Comparison of ENCODE assay signal across 12 mouse cellular contexts in the genomic region with DNA sequence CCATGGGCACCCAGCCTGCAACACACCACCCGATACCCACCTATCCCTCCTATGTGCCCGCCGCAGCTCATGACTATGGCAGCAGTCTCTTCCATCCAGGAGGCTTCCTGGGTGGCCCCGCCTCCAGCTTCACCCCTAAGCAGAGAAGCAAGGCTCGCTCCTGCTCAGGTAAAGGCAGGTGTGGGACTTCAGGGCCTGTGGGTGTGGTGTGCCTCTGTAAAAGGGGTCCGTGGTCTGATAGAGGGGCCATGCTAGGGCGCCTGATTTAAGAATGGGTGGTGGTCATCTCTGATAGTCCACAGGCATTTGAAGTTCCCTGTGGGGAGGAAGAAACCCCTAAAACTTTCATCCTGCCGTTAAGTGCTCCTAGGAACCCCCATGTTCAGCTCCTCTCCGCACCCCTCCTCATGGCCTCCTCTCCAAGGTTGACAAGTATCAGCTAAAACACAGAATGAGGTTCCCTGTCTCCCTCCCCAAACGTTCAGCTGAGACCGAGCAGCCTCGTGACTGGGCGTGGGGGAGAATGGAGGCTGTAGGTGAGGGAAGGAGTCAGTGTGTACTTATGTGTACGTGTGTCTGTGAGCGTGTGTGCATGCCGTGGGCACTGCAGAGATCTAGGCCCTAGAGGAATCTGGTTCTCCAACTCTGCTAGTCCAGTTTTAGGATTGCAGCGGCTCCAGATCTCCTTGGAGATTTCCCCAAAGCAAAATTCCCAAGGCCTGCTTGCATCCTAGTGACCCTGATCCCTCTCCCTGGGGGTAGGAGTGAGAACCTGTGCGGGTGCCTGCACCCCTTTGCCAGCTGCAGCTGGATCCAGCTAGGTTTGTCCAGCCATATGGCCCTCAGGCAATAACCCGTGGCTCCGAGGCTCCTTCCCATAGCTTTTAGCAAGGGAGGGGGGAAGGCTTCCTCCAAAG. TPM values are rescaled to one million over a fixed set of nuclear protein-coding genes. Genes with fewer than 3 reads are reported as not detected.
A peak's percentile ranks its signal among the peaks of the same experiment; 100 is the strongest.
DNase-seq lines count a peak whose midpoint lies in the region; ATAC-seq lines count a peak whose summit lies in the region.
"Had no signal": no experiment of that assay in that cellular context is flagged by ENCODE, and none has a peak within 500 bp of the region (broad histone marks: within the 10 kb centered on the region; RNA-seq: fewer than 3 reads in every experiment).

No protein-coding gene starts in this region.

- no peak overlapping the region; the same call in 1 of the 2 replicates for H3K4me3 ChIP-seq in intestine, embryonic 15.5 days (replicated peaks)
- H3K4me3 ChIP-seq in intestine, embryonic 16.5 days (ENCODE audit: low read length): no peak overlapping the region
- H3K4me3 ChIP-seq in hindbrain, embryonic 10.5 days: peak overlapping the region; percentile 56
- H3K4me3 ChIP-seq in midbrain, embryonic 11.5 days (ENCODE audit: low read depth, low read length): peak overlapping the region; percentile 34

- H3K4me2 ChIP-seq in intestine, embryonic 15.5 days (replicated peaks): 0 out of 2 replicates have a peak overlapping the region, but pooled peaks have one; percentile 80
- no peak overlapping the region for H3K4me2 ChIP-seq in intestine, embryonic 16.5 days (ENCODE audit: low read depth, low read length)
- peak overlapping the region; percentile 57 for H3K4me2 ChIP-seq in midbrain, embryonic 11.5 days

- peaks cover 95% of the 10 kb centered on the region for H3K27me3 ChIP-seq in intestine, embryonic 15.5 days (replicated peaks)
- H3K27me3 ChIP-seq in intestine, embryonic 16.5 days (replicated peaks; ENCODE audit: control insufficient read depth, insufficient read depth, low read length): peaks cover 95% of the 10 kb centered on the region
- peaks cover 100% of the 10 kb centered on the region for H3K27me3 ChIP-seq in hindbrain, embryonic 10.5 days (ENCODE audit: insufficient read depth, poor library complexity, severe bottlenecking)
- H3K27me3 ChIP-seq in midbrain, embryonic 11.5 days (ENCODE audit: control insufficient read depth, insufficient read depth, low read length): peaks cover 97% of the 10 kb centered on the region

- peak; percentile 40 for DNase-seq in R1 (ENCODE audit: low read depth, low spot score)
- DNase-seq in hindbrain, embryonic 10.5 days (ENCODE audit: low spot score): peak; percentile 27
- peak; percentile 92 for DNase-seq in midbrain, embryonic 11.5 days (ENCODE audit: low spot score, missing footprints)
- no peak for DNase-seq in left cerebral cortex, postnatal 36 days (ENCODE audit: low spot score in 2 of 2)
- no peak for DNase-seq in cerebellum, adult 9-10 months
- DNase-seq in thymus, adult 18-20 months: no peak
- DNase-seq: cerebellum, adult 11 months had no signal

- no peak overlapping the region for H3K27ac ChIP-seq in intestine, embryonic 15.5 days
- no peak overlapping the region for H3K27ac ChIP-seq in intestine, embryonic 16.5 days (ENCODE audit: low read length)
- no peak overlapping the region for H3K27ac ChIP-seq in hindbrain, embryonic 10.5 days
- no peak overlapping the region for H3K27ac ChIP-seq in midbrain, embryonic 11.5 days (ENCODE audit: low read depth, low read length)

- 22% methylated on average over 20 of the region's 20 CpGs for WGBS in intestine, embryonic 15.5 days
- WGBS in intestine, embryonic 16.5 days: 26% methylated on average over 20 of the region's 20 CpGs
- WGBS in hindbrain, embryonic 10.5 days: 5% methylated on average over 20 of the region's 20 CpGs
- 3% methylated on average over 20 of the region's 20 CpGs for WGBS in midbrain, embryonic 11.5 days

- no peaks in the 10 kb centered on the region for H3K36me3 ChIP-seq in intestine, embryonic 15.5 days
- no peaks in the 10 kb centered on the region for H3K36me3 ChIP-seq in intestine, embryonic 16.5 days (ENCODE audit: control insufficient read depth, insufficient read depth, low read length)
- H3K36me3 ChIP-seq in hindbrain, embryonic 10.5 days: no peaks in the 10 kb centered on the region
- no peaks in the 10 kb centered on the region for H3K36me3 ChIP-seq in midbrain, embryonic 11.5 days (ENCODE audit: control insufficient read depth, insufficient read depth, low read length)

- H3K9me3 ChIP-seq in intestine, embryonic 15.5 days: no peaks in the 10 kb centered on the region
- H3K9me3 ChIP-seq in intestine, embryonic 16.5 days (ENCODE audit: control insufficient read depth, low read length): no peaks in the 10 kb centered on the region
- no peaks in the 10 kb centered on the region for H3K9me3 ChIP-seq in hindbrain, embryonic 10.5 days
- H3K9me3 ChIP-seq in midbrain, embryonic 11.5 days (ENCODE audit: control insufficient read depth, low read length): no peaks in the 10 kb centered on the region

- no peak for ATAC-seq in intestine, embryonic 15.5 days
- no peak for ATAC-seq in intestine, embryonic 16.5 days
- ATAC-seq in midbrain, embryonic 11.5 days (ENCODE audit: low FRiP score): no peak

- H3K4me1 ChIP-seq in intestine, embryonic 15.5 days (replicated peaks): peaks cover 34% of the 10 kb centered on the region
- peaks cover 31% of the 10 kb centered on the region for H3K4me1 ChIP-seq in intestine, embryonic 16.5 days (ENCODE audit: control insufficient read depth, insufficient read depth, low read length)
- peaks cover 82% of the 10 kb centered on the region for H3K4me1 ChIP-seq in hindbrain, embryonic 10.5 days (replicated peaks)
- H3K4me1 ChIP-seq in midbrain, embryonic 11.5 days (ENCODE audit: control insufficient read depth, insufficient read depth, low read length): peaks cover 26% of the 10 kb centered on the region

- intact Hi-C loops in left cerebral cortex, postnatal 36 days (cut with DNase I): no loop called here

- no peak overlapping the region for H3K9ac ChIP-seq in intestine, embryonic 15.5 days
- H3K9ac ChIP-seq in intestine, embryonic 16.5 days (ENCODE audit: low read depth, low read length): no peak overlapping the region
- H3K9ac ChIP-seq in midbrain, embryonic 11.5 days (ENCODE audit: low read length): no peak overlapping the region

RNA-seq across cellular contexts. Expression of a gene that starts 7.3 kb away (rescaled TPM):
- polyA plus RNA-seq in intestine, embryonic 15.5 days (2015; fragmentation: Nextera tagmentation; extraction: Ambion mirVana): 6.4 and 8.7 TPM in 2 replicates
- polyA plus RNA-seq in intestine, embryonic 16.5 days (2015; fragmentation: Nextera tagmentation; extraction: Ambion mirVana): 4.2 and 4.7 TPM in 2 replicates
- 20.0 and 20.8 TPM in 2 replicates for polyA plus RNA-seq in hindbrain, embryonic 10.5 days (2016; fragmentation: Nextera tagmentation; extraction: Ambion mirVana)
- polyA plus RNA-seq in midbrain, embryonic 11.5 days (2014; fragmentation: Nextera tagmentation; extraction: Ambion mirVana): 26.6 and 28.6 TPM in 2 replicates
- 1 to 10 TPM; 5.4 to 6.6 TPM for total RNA-seq in left cerebral cortex, postnatal 36 days (2021)

RNA-seq across cellular contexts. Expression of a gene that starts 21.1 kb away (rescaled TPM):
- not detected in 2 replicates for polyA plus RNA-seq in intestine, embryonic 15.5 days (2015; fragmentation: Nextera tagmentation; extraction: Ambion mirVana)
- not detected in 2 replicates for polyA plus RNA-seq in intestine, embryonic 16.5 days (2015; fragmentation: Nextera tagmentation; extraction: Ambion mirVana)
- not detected in 2 replicates for polyA plus RNA-seq in hindbrain, embryonic 10.5 days (2016; fragmentation: Nextera tagmentation; extraction: Ambion mirVana)
- polyA plus RNA-seq in midbrain, embryonic 11.5 days (2014; fragmentation: Nextera tagmentation; extraction: Ambion mirVana): not detected in 2 replicates
- total RNA-seq in left cerebral cortex, postnatal 36 days (2021): not detected
- total RNA-seq: granulocyte monocyte progenitor cell, adult 5-6 weeks; megakaryocyte-erythroid progenitor cell, adult 5-6 weeks had no signal
- polyA plus RNA-seq: stomach, embryonic 16.5 days had no signal

Comparison
In these comparisons a context has a peak if more than half of its experiments do, and no peak if none do; other contexts are left out.
1. H3K4me3 ChIP-seq: peak in hindbrain, embryonic 10.5 days (single experiment) and midbrain, embryonic 11.5 days (single experiment); none in intestine, embryonic 15.5 days (single experiment) and intestine, embryonic 16.5 days (single experiment).
2. DNase-seq: peak in R1 (single experiment), hindbrain, embryonic 10.5 days (single experiment) and midbrain, embryonic 11.5 days (single experiment); none in left cerebral cortex, postnatal 36 days (0 of 2), cerebellum, adult 9-10 months (single experiment) and thymus, adult 18-20 months (0 of 2).